Mouse (Mus musculus) WW6 (cell line): ENCODE measurements around the gene Lamtor2.
A peak's percentile ranks its signal among the peaks of the same experiment; 100 is the strongest.

ENCODE experiments used
- DNase-seq: peaks from one replicate; pipeline ENCODE4 v3.0.0-alpha.2; 2013; ENCODE audit warnings: low read depth, low spot score

Gene Lamtor2

GRCm38 (mm10) chr3:88568615-88569014 lies 15.7 kb upstream of the Lamtor2 start:
- DNase-seq, result no peak

GRCm38 (mm10) chr3:88567892-88568291 lies 15.0 kb upstream of the Lamtor2 start:
- no peak for DNase-seq

DNA sequence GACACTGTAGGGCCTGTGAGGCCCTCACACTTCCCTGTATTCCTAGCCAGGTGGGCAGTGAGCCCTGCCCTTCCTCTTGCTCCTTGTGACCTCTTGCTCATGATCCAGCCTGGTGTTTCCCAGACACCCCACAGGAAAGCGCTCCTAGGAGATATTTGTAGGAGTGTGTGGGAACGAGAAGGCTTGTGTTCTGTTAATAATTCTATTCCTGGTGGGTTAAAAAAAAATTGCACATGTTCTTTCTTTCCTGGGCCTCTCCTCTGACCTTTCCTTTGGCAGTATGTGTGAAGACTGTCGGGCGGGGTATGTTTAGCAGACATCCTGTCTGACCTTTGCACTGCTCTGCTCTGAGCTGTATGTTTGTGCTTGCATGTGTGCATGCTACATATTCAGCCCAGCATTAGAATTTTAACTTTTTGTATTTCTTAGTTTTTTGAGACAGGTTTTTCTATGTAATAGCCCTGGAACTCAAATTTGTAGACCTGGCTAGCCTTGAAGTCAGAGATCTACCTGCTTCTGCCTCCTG lies 13.7 kb upstream of the Lamtor2 start:
- DNase-seq, result no peak

GRCm38 (mm10) chr3:88566116-88566515 lies 13.2 kb upstream of the Lamtor2 start:
- no peak for DNase-seq

DNA sequence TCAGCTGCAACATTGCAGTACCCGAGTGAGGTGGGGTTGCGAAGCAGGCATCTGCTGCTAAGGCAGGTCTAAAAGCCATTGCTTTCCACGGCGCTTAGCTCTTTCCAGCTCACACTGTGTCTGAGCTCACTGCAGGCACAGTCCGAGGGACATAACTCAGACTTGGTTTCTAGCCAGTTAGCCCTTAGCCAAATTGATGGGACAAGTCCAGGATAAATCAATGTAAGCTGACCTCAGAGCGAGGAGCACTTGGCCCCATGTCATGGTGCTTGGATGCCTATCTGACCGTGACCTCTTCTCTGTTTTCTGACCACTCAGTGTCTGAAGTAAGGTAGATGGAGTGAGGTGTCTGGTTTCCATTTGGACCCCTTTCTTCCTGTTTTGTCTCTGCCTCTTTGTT lies 11.1 kb upstream of the Lamtor2 start:
- no peak for DNase-seq

DNA sequence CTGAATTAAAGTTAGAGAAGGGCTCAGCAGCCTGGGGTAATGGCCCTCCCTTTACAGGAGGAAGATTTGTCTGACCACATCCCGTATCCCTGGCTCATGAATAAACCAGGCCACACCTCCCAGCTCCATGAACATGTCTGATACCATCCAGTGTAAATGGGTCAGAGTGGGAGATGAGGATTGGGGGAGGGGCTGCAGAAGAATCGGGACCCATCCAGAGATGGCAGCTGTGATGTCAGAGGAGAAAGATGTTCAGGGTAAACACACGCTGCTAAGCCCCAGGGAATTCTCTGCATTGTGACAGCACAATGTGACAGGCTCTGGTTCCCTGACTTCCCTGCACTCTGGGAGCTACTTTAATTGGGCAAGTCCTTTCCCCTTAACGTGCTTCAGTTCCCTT lies 10.6 kb upstream of the Lamtor2 start:
- DNase-seq, result no peak

DNA sequence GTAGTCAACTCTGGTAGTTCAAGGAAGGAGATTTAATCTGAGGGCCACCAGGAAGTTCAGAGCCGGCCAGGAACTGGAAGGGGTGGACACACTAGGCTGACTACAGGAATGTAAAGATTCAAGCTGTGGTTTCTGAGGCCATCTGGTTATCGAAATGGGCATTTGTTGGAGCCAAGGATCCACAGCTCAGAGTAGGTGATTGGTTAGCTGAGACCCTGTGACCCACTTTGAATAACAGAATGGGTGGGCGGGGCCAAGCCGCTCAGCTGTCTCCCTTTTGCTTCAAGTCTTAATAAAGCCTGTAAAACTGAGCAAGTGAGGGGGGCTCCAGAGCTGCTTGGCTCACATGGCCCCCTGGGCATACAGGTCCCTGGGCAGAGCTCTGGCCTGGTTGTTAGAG lies 9.1 kb upstream of the Lamtor2 start:
- no peak for DNase-seq

GRCm38 (mm10) chr3:88559596-88559995 lies 6.7 kb upstream of the Lamtor2 start:
- DNase-seq, result no peak

GRCm38 (mm10) chr3:88556616-88557015 lies 3.7 kb upstream of the Lamtor2 start:
- no peak for DNase-seq

DNA sequence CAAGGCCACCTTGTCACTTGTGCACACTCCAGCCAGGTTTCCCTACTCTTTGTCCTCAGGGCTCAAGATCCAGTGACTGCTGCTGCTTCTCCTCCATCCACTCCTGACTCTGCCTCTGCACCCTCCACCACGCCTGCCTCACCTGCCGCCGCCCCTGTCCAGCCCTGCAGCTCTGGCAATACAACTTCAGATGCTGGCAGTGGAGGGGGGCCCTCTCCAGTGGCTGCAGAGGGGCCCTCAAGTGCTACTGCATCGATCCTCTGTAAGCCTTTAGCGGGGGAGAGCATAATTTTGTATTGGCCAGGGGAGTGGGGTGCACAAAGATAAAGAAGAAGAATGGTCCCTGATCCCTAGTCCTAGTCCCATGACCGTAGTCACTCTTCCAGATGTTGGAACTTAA lies 2.9 kb upstream of the Lamtor2 start:
- DNase-seq, result no peak

DNA sequence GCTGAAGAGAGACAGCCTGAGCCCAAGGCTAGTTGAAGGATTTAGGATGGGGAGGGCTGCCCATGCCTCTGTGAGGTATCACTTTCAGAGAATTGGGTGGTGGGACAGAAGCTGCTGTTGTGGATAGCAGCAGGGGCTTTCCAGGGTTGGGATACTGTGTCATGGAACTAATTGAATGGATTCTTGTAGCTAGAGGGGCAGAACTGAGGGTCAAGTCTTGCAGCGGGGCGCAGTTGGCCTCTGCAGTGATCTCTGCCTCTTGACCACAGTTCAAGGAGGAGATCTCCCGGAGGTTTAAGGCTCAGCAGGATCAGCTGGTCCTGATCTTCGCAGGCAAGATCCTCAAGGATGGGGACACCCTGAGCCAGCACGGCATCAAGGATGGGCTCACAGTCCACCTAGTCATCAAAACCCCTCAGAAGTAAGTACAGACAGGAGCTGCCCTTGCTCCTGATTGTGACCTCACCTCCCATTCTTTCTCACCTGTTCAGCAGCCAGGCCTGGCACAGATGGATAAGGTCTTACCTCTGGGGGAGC lies 2.3 kb upstream of the Lamtor2 start:
- DNase-seq, result no peak

- no peak for DNase-seq
These were observed 1.2 kb upstream of the Lamtor2 start for GRCm38 (mm10) chr3:88553880-88554586.

DNA sequence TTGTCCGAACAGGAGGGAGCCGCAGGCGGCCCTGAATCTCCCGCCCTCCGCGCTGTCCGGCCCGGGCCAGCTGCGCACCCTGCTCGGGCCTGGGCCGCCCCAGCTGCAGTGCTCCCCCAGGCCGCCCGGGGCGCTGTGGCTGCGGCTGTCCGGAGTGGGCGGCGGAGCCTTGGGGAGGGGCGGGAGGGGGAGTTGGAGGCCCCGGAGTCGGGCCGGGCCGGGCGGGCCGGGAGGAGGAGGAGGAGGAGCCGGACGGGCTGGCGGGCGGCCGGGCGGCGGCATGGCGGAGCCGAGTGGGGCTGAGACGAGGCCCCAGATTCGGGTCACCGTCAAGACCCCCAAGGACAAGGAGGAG lies 628 bp upstream of the Lamtor2 start, which contains the start of gene Ubqln4:
TSS of gene Ubqln4 (plus strand) at position 234 of the 355 bp plus-strand sequence.
- DNase-seq, result peak; percentile 72

DNA sequence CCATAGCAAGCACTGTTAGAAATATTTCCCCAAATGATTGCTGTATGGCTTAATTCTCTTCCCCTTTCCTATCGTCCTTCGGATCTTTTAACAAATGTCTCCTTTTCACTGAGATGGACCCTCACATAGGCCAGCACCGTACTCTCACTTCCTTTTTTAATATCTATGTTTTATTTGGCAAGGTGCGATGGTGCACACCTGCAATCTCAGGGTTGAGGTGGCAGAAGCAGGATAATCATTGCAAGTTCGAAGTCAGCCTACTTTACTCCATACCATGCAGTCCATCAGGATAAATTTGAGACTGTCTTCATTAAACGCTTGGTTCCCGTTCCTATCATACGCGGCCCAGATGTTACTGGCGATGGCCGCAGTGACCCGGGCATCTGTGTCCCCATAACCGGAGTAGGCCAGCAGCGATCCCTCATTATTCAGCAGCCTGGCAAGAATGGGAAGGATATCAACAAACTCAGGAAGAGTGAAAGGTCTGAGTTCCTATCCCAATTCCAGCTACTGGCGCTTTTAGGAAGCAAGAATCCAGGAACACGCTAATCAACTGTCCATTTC lies 710 bp downstream of the Lamtor2 start:
- no peak for DNase-seq

GRCm38 (mm10) chr3:88551586-88551985 lies 1.3 kb downstream of the Lamtor2 start:
- DNase-seq, result no peak

- no peak for DNase-seq
These were observed 4.5 kb downstream of the Lamtor2 start, which contains the start of gene Rab25 for GRCm38 (mm10) chr3:88548180-88548917. Gene Rab25, minus strand, starts transcription at chr3:88548300.

GRCm38 (mm10) chr3:88546674-88547418 lies 6.0 kb downstream of the Lamtor2 start:
- no peak for DNase-seq

DNA sequence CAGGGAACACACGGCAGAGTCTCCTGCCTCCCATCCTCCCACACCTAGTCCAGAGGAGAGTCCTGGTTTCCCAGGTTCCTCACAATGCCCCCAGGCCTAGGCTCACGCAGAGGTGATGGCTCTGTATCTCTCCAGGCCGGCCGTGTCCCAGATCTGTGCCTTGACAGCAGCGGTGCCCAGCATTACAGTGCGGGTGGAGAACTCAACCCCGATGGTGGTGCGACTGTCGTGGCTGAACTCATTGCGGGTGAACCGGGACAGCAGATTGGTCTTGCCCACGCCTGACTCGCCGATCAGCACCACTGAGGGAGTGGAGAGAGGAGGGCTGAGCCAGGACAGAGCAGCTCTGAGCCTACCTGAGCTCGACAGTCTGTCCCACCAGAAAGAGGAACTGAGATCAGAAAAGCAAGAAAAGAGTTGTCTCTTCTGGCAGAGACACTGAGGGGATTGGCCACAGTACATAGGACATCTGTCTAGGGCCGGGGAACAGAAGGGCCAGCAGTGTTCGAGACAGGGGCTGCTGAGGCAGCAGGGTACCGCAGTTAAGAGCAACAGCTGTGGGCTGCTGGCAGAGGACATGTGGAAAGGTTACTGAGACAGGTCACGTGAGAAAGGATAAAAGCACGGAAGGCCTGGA lies 7.8 kb downstream of the Lamtor2 start:
- DNase-seq, result no peak

DNA sequence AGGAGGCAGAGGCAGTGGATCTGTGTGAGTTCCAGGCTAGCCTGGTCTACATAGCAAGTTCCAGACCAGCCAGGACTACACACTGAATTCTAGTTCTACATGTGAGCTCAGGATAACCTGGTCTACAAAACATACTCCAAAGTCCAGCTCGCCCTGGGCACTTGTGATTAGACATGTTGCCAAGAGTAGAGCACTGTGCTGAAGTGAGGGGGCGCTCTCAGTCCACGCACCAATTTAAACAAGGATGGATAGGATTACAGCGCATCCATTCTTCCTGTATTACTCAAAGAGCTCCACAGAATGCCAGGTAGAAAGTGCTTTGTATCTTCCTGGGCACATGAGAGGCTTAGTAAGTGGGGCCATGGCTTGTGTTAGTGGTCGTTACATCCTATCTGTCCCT lies 8.4 kb downstream of the Lamtor2 start:
- no peak for DNase-seq

GRCm38 (mm10) chr3:88543651-88544410 lies 9.0 kb downstream of the Lamtor2 start:
- no peak for DNase-seq
